Mouse (Mus musculus) splenic B cell, adult 2 months (primary cell): ENCODE data around the gene Foxo6.

Source experiments
- DNase-seq: peaks from one replicate; pipeline ENCODE4 v3.0.0-alpha.2; 2011; ENCODE audit warnings: low read depth, low spot score
- H3K27me3 ChIP-seq: 2 replicates; pipeline ENCODE4 v1.6.1; 2012; ENCODE audit warnings: mild to moderate bottlenecking, low read length, moderate library complexity, mixed read lengths; ENCODE audit not compliant: control insufficient read depth, poor library complexity, insufficient read depth, severe bottlenecking
- H3K36me3 ChIP-seq: 2 replicates; pipeline ENCODE4 v1.6.1; 2012; ENCODE audit warnings: mild to moderate bottlenecking, low read length, moderate library complexity, mixed read lengths; ENCODE audit not compliant: control insufficient read depth, poor library complexity, insufficient read depth, severe bottlenecking

The Foxo6 gene

GRCm38 (mm10) chr4:120273594-120273993 lies 13.6 kb downstream of the Foxo6 start:
- no peaks in the 10 kb centered on the region; the same call in 1 of the 2 replicates for H3K27me3 ChIP-seq
- no peaks in the 10 kb centered on the region for H3K36me3 ChIP-seq
- DNase-seq: no peak

GRCm38 (mm10) chr4:120271886-120272580 lies 15.1 kb downstream of the Foxo6 start:
- Histone ChIP-seq H3K36me3 (no peaks in the 10 kb centered on the region), H3K27me3 (no peaks in the 10 kb centered on the region; the same call in 1 of the 2 replicates)
- no peak for DNase-seq

- DNase-seq: no peak
- H3K27me3 ChIP-seq: no peaks in the 10 kb centered on the region; the same call in 1 of the 2 replicates
- no peaks in the 10 kb centered on the region for H3K36me3 ChIP-seq
Observed at GRCm38 (mm10) chr4:120271208-120271607, 15.9 kb downstream of the Foxo6 start.

GRCm38 (mm10) chr4:120270937-120271199 lies 16.3 kb downstream of the Foxo6 start:
- DNase-seq: no peak
- Histone ChIP-seq H3K36me3 (no peaks in the 10 kb centered on the region), H3K27me3 (no peaks in the 10 kb centered on the region; the same call in 1 of the 2 replicates)

- Histone ChIP-seq H3K36me3 (no peaks in the 10 kb centered on the region), H3K27me3 (no peaks in the 10 kb centered on the region; the same call in 1 of the 2 replicates)
- no peak for DNase-seq
Observed at GRCm38 (mm10) chr4:120270148-120270936, 16.8 kb downstream of the Foxo6 start.

- no peak for DNase-seq
- Histone ChIP-seq H3K27me3 (no peaks in the 10 kb centered on the region; the same call in 1 of the 2 replicates), H3K36me3 (no peaks in the 10 kb centered on the region)
Observed at GRCm38 (mm10) chr4:120269426-120269825, 17.7 kb downstream of the Foxo6 start.

- H3K27me3 ChIP-seq: no peaks in the 10 kb centered on the region; the same call in 1 of the 2 replicates
Observed at GRCm38 (mm10) chr4:120268214-120269061, 18.7 kb downstream of the Foxo6 start.

GRCm38 (mm10) chr4:120267683-120268082 lies 19.5 kb downstream of the Foxo6 start:
- no peak for DNase-seq
- Histone ChIP-seq H3K36me3 (no peaks in the 10 kb centered on the region), H3K27me3 (no peaks in the 10 kb centered on the region; the same call in 1 of the 2 replicates)

More at GRCm38 (mm10) chr4:120268214-120269061, 18.7 kb downstream of the Foxo6 start:
- H3K36me3 ChIP-seq: no peaks in the 10 kb centered on the region
- DNase-seq: no peak

GRCm38 (mm10) chr4:120267136-120267535 lies 20.0 kb downstream of the Foxo6 start:
- H3K27me3 ChIP-seq: no peaks in the 10 kb centered on the region; the same call in 1 of the 2 replicates
- no peak for DNase-seq
- no peaks in the 10 kb centered on the region for H3K36me3 ChIP-seq

- DNase-seq: no peak
- no peaks in the 10 kb centered on the region for H3K27me3 ChIP-seq
- H3K36me3 ChIP-seq: no peaks in the 10 kb centered on the region
Observed at GRCm38 (mm10) chr4:120264105-120264504, 23.0 kb downstream of the Foxo6 start.

- H3K36me3 ChIP-seq: no peaks in the 10 kb centered on the region
- no peak for DNase-seq
- no peaks in the 10 kb centered on the region for H3K27me3 ChIP-seq
Observed at GRCm38 (mm10) chr4:120262726-120263125, 24.4 kb downstream of the Foxo6 start.

- no peaks in the 10 kb centered on the region for H3K27me3 ChIP-seq
- no peak for DNase-seq
- no peaks in the 10 kb centered on the region for H3K36me3 ChIP-seq
Observed at GRCm38 (mm10) chr4:120262206-120262605, 24.9 kb downstream of the Foxo6 start.

GRCm38 (mm10) chr4:120259356-120260181 lies 27.6 kb downstream of the Foxo6 start:
- DNase-seq: no peak

GRCm38 (mm10) chr4:120248800-120249261 lies 38.3 kb downstream of the Foxo6 start:
- Histone ChIP-seq H3K27me3 (no peaks in the 10 kb centered on the region), H3K36me3 (no peaks in the 10 kb centered on the region)
- DNase-seq: no peak

More at GRCm38 (mm10) chr4:120259356-120260181, 27.6 kb downstream of the Foxo6 start:
- H3K36me3 ChIP-seq: no peaks in the 10 kb centered on the region
- H3K27me3 ChIP-seq: no peaks in the 10 kb centered on the region
